In genomic region chr13:90823877-90824276, GRCm38 (mm10) we compare ENCODE assay signal across 12 mouse cellular contexts.
DNase-seq lines count a peak whose midpoint lies in the region; TF ChIP-seq lines count a peak whose summit lies in the region.
"Had no signal": no experiment of that assay in that cellular context is flagged by ENCODE, and none has a peak within 500 bp of the region (broad histone marks: within the 10 kb centered on the region; RNA-seq: fewer than 3 reads in every experiment).

No protein-coding gene starts in this region.

- no peak overlapping the region for H3K27ac ChIP-seq in heart, adult 2 months
- H3K27ac ChIP-seq: embryonic facial prominence, embryonic 12.5 days; macrophage had no signal

- no peaks in the 10 kb centered on the region for H3K27me3 ChIP-seq in heart, adult 2 months (ENCODE audit: control insufficient read depth, insufficient read depth, low read length)
- H3K27me3 ChIP-seq: embryonic facial prominence, embryonic 12.5 days had no signal

- no peaks in the 10 kb centered on the region for H3K4me1 ChIP-seq in heart, adult 2 months (ENCODE audit: control insufficient read depth, insufficient read depth, low read length)
- H3K4me1 ChIP-seq: embryonic facial prominence, embryonic 12.5 days had no signal

- no peaks in the 10 kb centered on the region for H3K36me3 ChIP-seq in heart, adult 2 months (ENCODE audit: control insufficient read depth, insufficient read depth, low read length)
- H3K36me3 ChIP-seq: embryonic facial prominence, embryonic 12.5 days had no signal

- no peak for TF ChIP-seq POLR2A in heart, adult 2 months (IDR thresholded peaks at IDR 0.05; ENCODE audit: insufficient read depth, low read depth, low read length)

- no peak overlapping the region for H3K4me3 ChIP-seq in heart, adult 2 months
- H3K4me3 ChIP-seq: embryonic facial prominence, embryonic 12.5 days had no signal

- H3K79me2 ChIP-seq in heart, adult 2 months (replicated peaks; ENCODE audit: control insufficient read depth, insufficient read depth, low read length), result no peaks in the 10 kb centered on the region

- intact Hi-C loops in heart, adult 2 months (cut with DNase I), result loop anchor here (5.0 kb wide), 1 partner anchor 1047 kb away; no protein-coding TSS in a partner anchor
- intact Hi-C loops in heart, postnatal 25 days (cut with DNase I), result no loop called here

- no peak for TF ChIP-seq EP300 in heart, adult 2 months (IDR thresholded peaks at IDR 0.05; ENCODE audit: insufficient read depth, low read depth, low read length)

- WGBS in heart, adult 2 months, result 53% methylated on average over 5 of the region's 5 CpGs

- DNase-seq in heart, adult 2 months, result no peak
- no peak for DNase-seq in heart, postnatal 25 days (ENCODE audit: low spot score)
- DNase-seq in layer of hippocampus, adult 9-11 months, result peak; percentile 13
- no peak for DNase-seq in layer of hippocampus, postnatal 36 days
- peak; percentile 12 to 27 for DNase-seq in right cerebral cortex, adult 2 months (ENCODE audit: low spot score in 2 of 2)
- DNase-seq in right cerebral cortex, postnatal 4 days, result no peak
- DNase-seq in lung, postnatal 14 days, result peak; percentile 22
- DNase-seq in cerebellum, postnatal 25 days, result no peak
- DNase-seq: spleen, adult 18-20 months; thymus, adult 18-20 months had no signal

- peak; percentile 59 for TF ChIP-seq CTCF in heart, adult 2 months (IDR thresholded peaks at IDR 0.05)

- H3K9ac ChIP-seq in heart, adult 2 months (ENCODE audit: low read depth, low read length), result no peak overlapping the region
- H3K9ac ChIP-seq: embryonic facial prominence, embryonic 12.5 days had no signal

Comparison
In these comparisons a context has a peak if more than half of its experiments do, and no peak if none do; other contexts are left out.
1. DNase-seq: peak in layer of hippocampus, adult 9-11 months (single experiment), right cerebral cortex, adult 2 months (2 of 2) and lung, postnatal 14 days (single experiment); none in heart, adult 2 months (0 of 2), heart, postnatal 25 days (single experiment), layer of hippocampus, postnatal 36 days (0 of 2), right cerebral cortex, postnatal 4 days (single experiment) and cerebellum, postnatal 25 days (0 of 2).